Mouse (Mus musculus): ENCODE measurements around the gene Akap6. TPM values are rescaled to one million over a fixed set of nuclear protein-coding genes. Genes with fewer than 3 reads are reported as not detected.
A peak's percentile ranks its signal among the peaks of the same experiment; 100 is the strongest.

The Akap6 gene
- total RNA-seq, 2 experiments from 2014 or later = 0.13 to 0.52 TPM

- ATAC-seq (replicated peaks; ENCODE audit: low FRiP score, low TSS enrichment, poor library complexity, severe bottlenecking) = no peak
Observed at GRCm38 (mm10) chr12:52772494-52773280, 73.5 kb downstream of the Akap6 start.

- ATAC-seq (replicated peaks; ENCODE audit: low FRiP score, low TSS enrichment, poor library complexity, severe bottlenecking) = no peak
Observed at GRCm38 (mm10) chr12:52773847-52774246, 74.7 kb downstream of the Akap6 start.

DNA sequence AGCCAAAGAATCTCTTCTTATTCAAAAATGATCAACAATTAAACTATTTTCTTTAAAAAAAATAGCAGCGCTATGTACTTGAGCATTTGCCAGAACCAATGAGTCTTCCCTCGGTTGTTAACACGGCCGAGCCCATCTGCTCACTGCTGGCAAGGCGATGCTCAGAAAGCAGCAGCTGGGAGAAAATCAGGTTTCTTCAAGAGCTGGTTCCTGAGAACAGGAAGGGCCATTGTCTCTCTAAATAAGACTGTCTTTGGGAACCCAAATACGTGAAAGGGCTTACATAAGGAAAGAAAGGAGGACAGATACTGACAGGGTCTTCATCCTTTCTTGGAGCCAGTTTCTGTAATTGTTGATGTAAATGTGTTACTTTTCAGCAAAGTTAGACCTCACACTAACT is 75.2 kb downstream of the Akap6 start:
- ATAC-seq (replicated peaks; ENCODE audit: low FRiP score, low TSS enrichment, poor library complexity, severe bottlenecking) = no peak

- ATAC-seq (replicated peaks; ENCODE audit: low FRiP score, low TSS enrichment, poor library complexity, severe bottlenecking) = no peak
Observed at GRCm38 (mm10) chr12:52780216-52780615, 81.0 kb downstream of the Akap6 start.

DNA sequence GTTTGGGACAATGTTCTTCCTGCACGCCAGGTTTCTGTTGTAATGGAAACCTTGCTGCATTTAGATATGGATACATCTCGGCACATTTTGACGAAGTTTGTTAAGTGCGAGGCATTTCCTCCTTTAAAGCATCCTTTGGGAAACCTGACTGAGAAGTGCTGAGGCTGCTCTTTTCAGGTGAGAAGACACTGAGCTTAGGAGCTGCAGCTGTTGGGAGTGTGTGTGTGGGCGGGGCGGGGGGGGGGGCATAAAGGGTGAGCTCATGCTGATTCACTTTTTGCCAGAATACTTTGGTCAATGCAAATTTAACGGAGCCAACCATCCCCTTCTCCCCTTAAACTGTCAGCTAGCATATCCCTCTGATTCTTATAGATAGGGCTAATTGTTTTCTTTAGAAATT is 81.9 kb downstream of the Akap6 start:
- no peak for ATAC-seq (replicated peaks; ENCODE audit: low FRiP score, low TSS enrichment, poor library complexity, severe bottlenecking)

DNA sequence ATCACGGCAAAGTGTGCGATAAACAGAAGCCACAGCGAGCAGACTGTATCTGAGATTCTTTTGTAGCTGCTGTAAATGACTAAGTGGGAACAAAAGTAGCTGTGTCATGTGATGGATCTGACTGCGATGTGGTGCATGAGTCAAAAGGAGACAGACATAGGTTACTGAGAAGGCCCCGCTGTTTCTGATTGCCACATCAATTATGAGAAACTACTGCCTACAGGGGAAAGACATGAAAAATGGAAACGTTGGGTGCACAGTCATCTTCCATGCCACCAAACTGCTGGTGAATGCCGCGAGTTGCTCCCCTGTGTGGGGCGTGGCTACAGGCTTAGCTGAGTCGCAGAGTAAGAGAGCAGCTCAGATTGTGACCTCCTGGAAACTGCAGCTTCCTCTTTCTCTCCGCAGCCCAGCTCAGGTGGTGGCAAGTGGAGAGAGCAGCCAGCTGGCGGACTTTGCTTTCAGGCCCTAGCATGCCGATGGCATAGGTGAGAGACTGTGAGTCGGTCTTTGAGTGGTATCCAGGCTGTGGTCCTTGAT is 83.8 kb downstream of the Akap6 start:
- ATAC-seq (replicated peaks; ENCODE audit: low FRiP score, low TSS enrichment, poor library complexity, severe bottlenecking) = peak; percentile 90

- no peak for ATAC-seq (replicated peaks; ENCODE audit: low FRiP score, low TSS enrichment, poor library complexity, severe bottlenecking)
Observed at GRCm38 (mm10) chr12:52785217-52785616, 86.0 kb downstream of the Akap6 start.

DNA sequence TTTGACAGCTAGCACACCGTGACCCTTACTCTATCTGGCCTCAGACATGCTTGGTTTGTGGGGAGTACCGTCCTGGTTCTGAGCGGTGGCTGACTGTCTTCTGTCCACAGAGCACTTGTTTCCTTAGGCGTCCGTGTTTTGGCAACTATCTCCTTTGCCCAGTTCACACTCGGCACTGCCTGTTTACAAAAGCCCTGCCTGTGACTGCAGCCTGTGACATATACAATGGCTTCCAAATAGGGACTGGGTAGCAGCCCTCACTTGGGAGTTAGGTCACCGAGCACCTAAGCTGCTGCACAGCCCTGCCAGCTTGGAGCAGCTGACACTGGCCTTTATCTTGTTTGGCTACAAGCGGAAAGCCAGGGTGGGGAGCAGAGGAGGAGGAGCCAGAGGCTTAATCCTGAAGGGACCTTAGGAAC is 91.2 kb downstream of the Akap6 start:
- ATAC-seq (replicated peaks; ENCODE audit: low FRiP score, low TSS enrichment, poor library complexity, severe bottlenecking) = no peak

DNA sequence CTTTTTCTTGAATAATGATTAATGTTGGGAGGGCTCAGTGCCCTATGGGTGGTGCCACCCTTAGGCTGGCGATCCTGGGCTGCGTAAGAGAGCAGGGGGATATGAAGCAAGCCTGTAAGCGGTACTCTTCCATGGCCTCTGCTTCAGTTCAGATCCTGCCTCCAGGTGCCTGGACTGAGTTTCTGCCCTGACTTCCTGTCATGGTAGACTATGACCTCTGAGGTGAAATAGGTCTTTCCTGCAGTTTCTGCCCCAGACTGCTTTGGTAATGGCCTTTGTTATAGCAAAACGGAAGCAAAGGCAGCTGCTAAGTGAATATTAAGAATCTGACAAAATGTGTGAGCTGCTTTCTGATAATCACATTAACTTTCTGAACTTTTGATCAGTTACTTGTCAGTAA is 94.9 kb downstream of the Akap6 start:
- no peak for ATAC-seq (replicated peaks; ENCODE audit: low FRiP score, low TSS enrichment, poor library complexity, severe bottlenecking)

GRCm38 (mm10) chr12:52795551-52796470 is 96.6 kb downstream of the Akap6 start:
- no peak for ATAC-seq (replicated peaks; ENCODE audit: low FRiP score, low TSS enrichment, poor library complexity, severe bottlenecking)

GRCm38 (mm10) chr12:52796471-52796795 is 97.2 kb downstream of the Akap6 start:
- no peak for ATAC-seq (replicated peaks; ENCODE audit: low FRiP score, low TSS enrichment, poor library complexity, severe bottlenecking)

- ATAC-seq (replicated peaks; ENCODE audit: low FRiP score, low TSS enrichment, poor library complexity, severe bottlenecking) = no peak
Observed at GRCm38 (mm10) chr12:52799717-52800116, 100.5 kb downstream of the Akap6 start.

DNA sequence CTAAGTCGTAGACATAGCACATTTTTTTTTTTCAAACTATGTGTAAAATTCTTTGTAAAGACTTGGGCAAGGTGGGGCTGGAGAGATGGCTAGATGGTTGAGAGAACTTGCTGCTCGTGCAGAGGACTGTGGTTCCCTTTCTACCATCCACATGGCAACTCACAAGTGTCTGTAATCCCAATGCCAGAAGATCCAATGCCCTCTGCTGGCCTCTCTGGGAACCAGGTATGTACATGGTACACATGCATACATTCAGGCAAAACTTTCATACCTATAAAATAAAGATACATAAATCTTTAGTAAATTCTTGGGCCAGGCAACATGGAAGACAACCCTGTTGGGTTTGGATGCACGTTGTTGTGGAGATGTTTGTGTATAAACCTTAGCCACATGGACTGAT is 107.1 kb downstream of the Akap6 start:
- ATAC-seq (replicated peaks; ENCODE audit: low FRiP score, low TSS enrichment, poor library complexity, severe bottlenecking) = no peak

- peak; percentile 90 for ATAC-seq (replicated peaks; ENCODE audit: low FRiP score, low TSS enrichment, poor library complexity, severe bottlenecking)
Observed at GRCm38 (mm10) chr12:52818588-52818987, 119.4 kb downstream of the Akap6 start.

GRCm38 (mm10) chr12:52824774-52825173 is 125.6 kb downstream of the Akap6 start:
- ATAC-seq (replicated peaks; ENCODE audit: low FRiP score, low TSS enrichment, poor library complexity, severe bottlenecking) = no peak

GRCm38 (mm10) chr12:52828944-52829736 is 130.0 kb downstream of the Akap6 start:
- ATAC-seq (replicated peaks; ENCODE audit: low FRiP score, low TSS enrichment, poor library complexity, severe bottlenecking) = 0 out of 2 replicates have a peak, but pooled peaks have one; percentile 41

DNA sequence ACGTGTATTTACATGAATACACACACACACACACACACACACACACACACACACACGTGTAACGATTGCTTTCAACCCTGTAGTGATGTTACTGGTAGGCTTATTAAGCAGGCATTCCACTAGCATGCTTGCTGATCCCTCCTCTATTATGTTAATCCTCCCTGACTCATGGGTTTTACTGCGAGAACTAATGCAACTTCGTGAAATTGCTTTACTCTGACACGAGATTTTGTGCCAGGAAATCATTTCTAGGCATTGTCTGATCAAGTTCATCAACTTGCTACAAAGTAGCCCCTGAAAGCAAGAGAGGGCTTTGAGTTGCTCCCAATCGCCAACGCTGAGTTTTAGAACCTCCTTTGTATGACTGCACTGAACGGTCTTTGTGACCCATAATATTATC is 132.6 kb downstream of the Akap6 start:
- no peak for ATAC-seq (replicated peaks; ENCODE audit: low FRiP score, low TSS enrichment, poor library complexity, severe bottlenecking)

DNA sequence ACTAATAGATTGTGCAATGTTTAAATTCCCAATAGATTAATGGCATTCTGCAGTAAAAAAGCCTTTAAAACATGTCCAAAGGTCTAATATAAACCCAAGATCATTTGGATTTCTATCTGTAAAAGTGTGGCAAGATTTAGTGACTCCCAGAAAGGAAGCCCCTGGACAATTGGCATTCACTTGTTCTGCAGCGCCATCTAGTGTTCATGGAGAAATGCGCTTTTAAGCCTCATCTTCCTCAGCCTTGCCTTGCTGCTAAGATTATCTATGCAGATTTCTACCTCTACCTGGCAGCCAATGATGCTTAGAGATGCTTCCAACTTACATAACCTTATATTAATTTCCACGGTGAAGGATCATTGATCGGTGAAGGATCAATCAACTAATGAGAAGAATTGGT is 133.0 kb downstream of the Akap6 start:
- ATAC-seq (replicated peaks; ENCODE audit: low FRiP score, low TSS enrichment, poor library complexity, severe bottlenecking) = no peak; the same call in 1 of the 2 replicates

- no peak for ATAC-seq (replicated peaks; ENCODE audit: low FRiP score, low TSS enrichment, poor library complexity, severe bottlenecking)
Observed at GRCm38 (mm10) chr12:52833141-52833540, 134.0 kb downstream of the Akap6 start.

- no peak for ATAC-seq (replicated peaks; ENCODE audit: low FRiP score, low TSS enrichment, poor library complexity, severe bottlenecking)
Observed at GRCm38 (mm10) chr12:52834074-52834473, 134.9 kb downstream of the Akap6 start.
